In genomic region chrX:107402481-107402880, GRCm38 (mm10) we compare ENCODE assay signal across 9 mouse cellular contexts. TPM values are rescaled to one million over a fixed set of nuclear protein-coding genes. Genes with fewer than 3 reads are reported as not detected.
DNase-seq lines count a peak whose midpoint lies in the region; ATAC-seq and TF ChIP-seq lines count a peak whose summit lies in the region.
"Had no signal": no experiment of that assay in that cellular context is flagged by ENCODE, and none has a peak within 500 bp of the region (broad histone marks: within the 10 kb centered on the region; RNA-seq: fewer than 3 reads in every experiment).

No protein-coding gene starts in this region.

- no peaks in the 10 kb centered on the region for H3K36me3 ChIP-seq in heart, adult 2 months (ENCODE audit: control insufficient read depth, insufficient read depth, low read length)
- no peaks in the 10 kb centered on the region for H3K36me3 ChIP-seq in forebrain, postnatal 0 days (ENCODE audit: insufficient read depth)
- no peaks in the 10 kb centered on the region for H3K36me3 ChIP-seq in limb, embryonic 11.5 days (ENCODE audit: control insufficient read depth, insufficient read depth, low read length)
- no peaks in the 10 kb centered on the region for H3K36me3 ChIP-seq in midbrain, embryonic 16.5 days (ENCODE audit: control insufficient read depth, insufficient read depth, low read length)

- peak overlapping the region; percentile 57 for H3K4me3 ChIP-seq in heart, adult 2 months
- peak overlapping the region; percentile 49 for H3K4me3 ChIP-seq in forebrain, postnatal 0 days (ENCODE audit: low read depth, low read length)
- H3K4me3 ChIP-seq in limb, embryonic 11.5 days (ENCODE audit: low read depth, low read length) = peak overlapping the region; percentile 50
- peak overlapping the region; percentile 47 for H3K4me3 ChIP-seq in midbrain, embryonic 16.5 days (ENCODE audit: low read depth, low read length)

- H3K4me2 ChIP-seq in forebrain, postnatal 0 days (ENCODE audit: low read depth) = peak overlapping the region; percentile 61
- H3K4me2 ChIP-seq in limb, embryonic 11.5 days (ENCODE audit: low read depth, severe bottlenecking) = peak overlapping the region; percentile 34; the same call in 1 of the 2 replicates
- H3K4me2 ChIP-seq in midbrain, embryonic 16.5 days (ENCODE audit: low read length) = peak overlapping the region; percentile 71

- H3K79me2 ChIP-seq in heart, adult 2 months (replicated peaks; ENCODE audit: control insufficient read depth, insufficient read depth, low read length) = no peaks in the 10 kb centered on the region

- no peak for TF ChIP-seq POLR2A in heart, adult 2 months (IDR thresholded peaks at IDR 0.05; ENCODE audit: insufficient read depth, low read depth, low read length)

- no peak for ATAC-seq in forebrain, postnatal 0 days
- ATAC-seq in limb, embryonic 11.5 days (ENCODE audit: insufficient number of reproducible peaks, low FRiP score, low TSS enrichment, low read depth) = no peak
- peak; percentile 29; the same call in 1 of the 2 replicates for ATAC-seq in midbrain, embryonic 16.5 days
- ATAC-seq: Patski had no signal

- 22% methylated on average over 18 of the region's 18 CpGs for WGBS in heart, adult 2 months
- 28% methylated on average over 18 of the region's 18 CpGs for WGBS in forebrain, postnatal 0 days
- WGBS in limb, embryonic 11.5 days = 21% methylated on average over 18 of the region's 18 CpGs
- WGBS in midbrain, embryonic 16.5 days = 28% methylated on average over 18 of the region's 18 CpGs

- no peaks in the 10 kb centered on the region for H3K27me3 ChIP-seq in heart, adult 2 months (ENCODE audit: control insufficient read depth, insufficient read depth, low read length)
- H3K27me3 ChIP-seq in forebrain, postnatal 0 days (ENCODE audit: insufficient read depth, low read length) = no peaks in the 10 kb centered on the region
- no peaks in the 10 kb centered on the region for H3K27me3 ChIP-seq in limb, embryonic 11.5 days (ENCODE audit: control insufficient read depth, insufficient read depth, low read length)
- H3K27me3 ChIP-seq in midbrain, embryonic 16.5 days (ENCODE audit: control insufficient read depth, insufficient read depth, low read depth, low read length) = no peaks in the 10 kb centered on the region

- TF ChIP-seq EP300 in heart, adult 2 months (IDR thresholded peaks at IDR 0.05; ENCODE audit: insufficient read depth, low read depth, low read length) = no peak

- no peak overlapping the region for H3K27ac ChIP-seq in heart, adult 2 months
- no peak overlapping the region for H3K27ac ChIP-seq in forebrain, postnatal 0 days (ENCODE audit: low read depth, low read length)
- H3K27ac ChIP-seq in limb, embryonic 11.5 days (replicated peaks; ENCODE audit: low read depth, low read length) = peak overlapping the region; percentile 52; the same call in 1 of the 2 replicates
- H3K27ac ChIP-seq in midbrain, embryonic 16.5 days (ENCODE audit: low read length) = no peak overlapping the region

- peak overlapping the region; percentile 77; the same call in 1 of the 2 replicates for H3K9ac ChIP-seq in heart, adult 2 months (ENCODE audit: low read depth, low read length)
- no peak overlapping the region for H3K9ac ChIP-seq in forebrain, postnatal 0 days
- peak overlapping the region; percentile 62 for H3K9ac ChIP-seq in limb, embryonic 11.5 days (ENCODE audit: low read length)
- peak overlapping the region; percentile 51; the same call in 1 of the 2 replicates for H3K9ac ChIP-seq in midbrain, embryonic 16.5 days (ENCODE audit: low read depth, low read length)

- no peaks in the 10 kb centered on the region for H3K9me3 ChIP-seq in forebrain, postnatal 0 days (ENCODE audit: low read length)
- no peaks in the 10 kb centered on the region for H3K9me3 ChIP-seq in limb, embryonic 11.5 days (ENCODE audit: control insufficient read depth, low read length)
- no peaks in the 10 kb centered on the region for H3K9me3 ChIP-seq in midbrain, embryonic 16.5 days (replicated peaks; ENCODE audit: control insufficient read depth, low read length, poor library complexity, severe bottlenecking)

- peak; percentile 2 to 17 for DNase-seq in heart, adult 2 months
- no peak for DNase-seq in heart, postnatal 25 days (ENCODE audit: low spot score)
- peak; percentile 33 for DNase-seq in Muller cell, postnatal 12 days (ENCODE audit: inconsistent ontology term)
- peak; percentile 26 for DNase-seq in forebrain, postnatal 0 days
- peak; percentile 29 for DNase-seq in limb, embryonic 11.5 days (ENCODE audit: low spot score)
- no peak for DNase-seq in layer of hippocampus, postnatal 25 days (ENCODE audit: extremely low spot score in 1 of 2, low spot score in 1 of 2)
- no peak for DNase-seq in natural killer cell, adult 2 months (ENCODE audit: low spot score in 2 of 2)

- no peaks in the 10 kb centered on the region; the same call in 1 of the 2 replicates for H3K4me1 ChIP-seq in heart, adult 2 months (ENCODE audit: control insufficient read depth, insufficient read depth, low read length)
- no peaks in the 10 kb centered on the region for H3K4me1 ChIP-seq in forebrain, postnatal 0 days (ENCODE audit: insufficient read depth)
- no peaks in the 10 kb centered on the region for H3K4me1 ChIP-seq in limb, embryonic 11.5 days (ENCODE audit: control insufficient read depth, insufficient read depth, low read length)
- peaks cover 2% of the 10 kb centered on the region; the same call in 1 of the 2 replicates for H3K4me1 ChIP-seq in midbrain, embryonic 16.5 days (ENCODE audit: control insufficient read depth, insufficient read depth, low read length)

- intact Hi-C loops in heart, adult 2 months (cut with DNase I) = loop anchor here (1.0 kb wide), 1 partner anchor 18 kb away; no protein-coding TSS in a partner anchor
- intact Hi-C loops in heart, postnatal 25 days (cut with DNase I) = no loop called here

- TF ChIP-seq CTCF in heart, adult 2 months (IDR thresholded peaks at IDR 0.05) = no peak
- TF ChIP-seq CTCF in forebrain, postnatal 0 days (IDR thresholded peaks at IDR 0.05; ENCODE audit: low read depth) = no peak

RNA-seq across cellular contexts. Expression of gene Itm2a, which starts 0.7 kb away (rescaled TPM):
- total RNA-seq in heart, adult 2 months (2021) = 10 to 100 TPM in 1 of 2 experiments, 1 to 10 TPM in 1; 9.7 to 12.7 TPM
- 10.0 and 21.0 TPM in 2 replicates for polyA plus RNA-seq in heart, adult 2 months (2012; rRNA removed)
- 10 to 100 TPM; 21.4 to 23.9 TPM for total RNA-seq in heart, postnatal 25 days (2021)
- total RNA-seq in forebrain, postnatal 0 days (2014; rRNA removed) = 50.5 and 61.6 TPM in 2 replicates
- 166 and 196 TPM in 2 replicates for polyA plus RNA-seq in forebrain, postnatal 0 days (2015; fragmentation: Nextera tagmentation; extraction: Ambion mirVana)
- polyA plus RNA-seq in limb, embryonic 11.5 days (2014; fragmentation: Nextera tagmentation; extraction: Ambion mirVana) = 496 and 532 TPM in 2 replicates
- 130 and 134 TPM in 2 replicates for polyA plus RNA-seq in midbrain, embryonic 16.5 days (2015; fragmentation: Nextera tagmentation; extraction: Ambion mirVana)
- 10 to 100 TPM; 41.4 to 45.7 TPM for total RNA-seq in layer of hippocampus, postnatal 25 days (2021)

Comparison
In these comparisons a context has a peak if more than half of its experiments do, and no peak if none do; other contexts are left out.
1. DNase-seq: peak in heart, adult 2 months (2 of 2), Muller cell, postnatal 12 days (single experiment), forebrain, postnatal 0 days (single experiment) and limb, embryonic 11.5 days (single experiment); none in heart, postnatal 25 days (single experiment), layer of hippocampus, postnatal 25 days (0 of 2) and natural killer cell, adult 2 months (0 of 2).
2. Peak in every context shown above with its lines, with median percentiles within 50 percentile points of each other: H3K4me3 ChIP-seq and H3K4me2 ChIP-seq.